Mouse (Mus musculus) gastrocnemius, postnatal 25 days (tissue): ENCODE measurements around the gene Vmn2r9. TPM values are rescaled to one million over a fixed set of nuclear protein-coding genes. Genes with fewer than 3 reads are reported as not detected.
"Not testable (repeated sequence)": the region's sequence is repeated elsewhere in the genome, so short reads cannot be mapped to it uniquely, and the experiment has no call there.

Experiments
- DNase-seq: peaks from one replicate; pipeline ENCODE4 v3.0.0; 2022
- long read RNA-seq, 2 experiments: library from polyadenylated mRNA; stranded (forward); transcript quantifications; one replicate each; pipeline ENCODE4 v2.0.0; 2021
- total RNA-seq, 2 experiments: library from RNA; stranded (reverse); gene quantifications; 1 replicate in 1 of 2; 2 replicates in 1 of 2; pipeline ENCODE4 v1.2.3; 2021

Vmn2r9 gene
- not detected for total RNA-seq
- long read RNA-seq, experiment 1: 0 reads
- long read RNA-seq, experiment 2: 0 reads

- DNase-seq: not testable (repeated sequence)
Observed at GRCm38 (mm10) chr5:108852501-108852900, at the start of gene Vmn2r9. Gene Vmn2r9 (minus strand): TSS chr5:108852601.

- DNase-seq: not testable (repeated sequence)
Observed at GRCm38 (mm10) chr5:108866746-108867145, 14.3 kb upstream of the Vmn2r9 start.

GRCm38 (mm10) chr5:108849466-108849865, 2.9 kb downstream of the Vmn2r9 start:
- no peak for DNase-seq

GRCm38 (mm10) chr5:108836156-108836555, 16.2 kb downstream of the Vmn2r9 start:
- no peak for DNase-seq

GRCm38 (mm10) chr5:108823276-108823675, 29.1 kb downstream of the Vmn2r9 start:
- DNase-seq: no peak

GRCm38 (mm10) chr5:108808750-108809149, 43.7 kb downstream of the Vmn2r9 start, which contains the start of gene Vmn2r8:
Gene Vmn2r8 (minus strand): TSS chr5:108808850.
- not testable (repeated sequence) for DNase-seq

- DNase-seq: no peak
Observed at GRCm38 (mm10) chr5:108803646-108804045, 48.8 kb downstream of the Vmn2r9 start.

- not testable (repeated sequence) for DNase-seq
Observed at GRCm38 (mm10) chr5:108795263-108795662, 57.1 kb downstream of the Vmn2r9 start, which contains the start of gene Tmed11. Gene Tmed11 (minus strand): TSS chr5:108795363.

- DNase-seq: not testable (repeated sequence)
Observed at GRCm38 (mm10) chr5:108790385-108790784, 62.0 kb downstream of the Vmn2r9 start.

Other genes with a start within 250 kb of the Vmn2r9 start
- 10 to 100 TPM in 1 of 2 experiments, 1 to 10 TPM in 1; 9.2 to 11.8 TPM for gene Gak, start 222.8 kb downstream of the Vmn2r9 start, total RNA-seq
- 1 to 10 TPM; 5.2 to 5.4 TPM for gene Tmem175, start 222.8 kb downstream of the Vmn2r9 start, total RNA-seq
- gene Idua, start 192.3 kb downstream of the Vmn2r9 start, total RNA-seq: 1 to 10 TPM; 7.8 to 9.4 TPM
- gene Dgkq, start 182.9 kb downstream of the Vmn2r9 start, total RNA-seq: 1 to 10 TPM; 4.7 to 5.0 TPM
- gene Slc26a1, start 177.0 kb downstream of the Vmn2r9 start, total RNA-seq: not detected
- gene Fgfrl1, start 160.2 kb downstream of the Vmn2r9 start, total RNA-seq: 10 to 100 TPM; 35.9 to 38.6 TPM
- not detected for gene Rnf212, start 77.6 kb downstream of the Vmn2r9 start, total RNA-seq
- gene Tmed11, start 57.2 kb downstream of the Vmn2r9 start, total RNA-seq: not detected
- gene Vmn2r8, start 43.8 kb downstream of the Vmn2r9 start, total RNA-seq: not detected
- gene Vmn2r10, start 153.9 kb upstream of the Vmn2r9 start, total RNA-seq: not detected
- gene Vmn2r11, start 207.0 kb upstream of the Vmn2r9 start, total RNA-seq: not detected
- not detected for gene Vmn2r12, start 245.3 kb upstream of the Vmn2r9 start, total RNA-seq